ENCODE assay signal across 8 mouse cellular contexts in genomic region chr11:71737106-71737505, GRCm38 (mm10). TPM values are rescaled to one million over a fixed set of nuclear protein-coding genes. Genes with fewer than 3 reads are reported as not detected.
DNase-seq lines count a peak whose midpoint lies in the region; ATAC-seq and TF ChIP-seq lines count a peak whose summit lies in the region.
"Had no signal": no experiment of that assay in that cellular context is flagged by ENCODE, and none has a peak within 500 bp of the region (broad histone marks: within the 10 kb centered on the region; RNA-seq: fewer than 3 reads in every experiment).

No protein-coding gene starts in this region.

- intact Hi-C loops in left cerebral cortex, adult 2 months (cut with DNase I), result no loop called here
- intact Hi-C loops in left cerebral cortex, postnatal 14 days (cut with DNase I), result no loop called here

- H3K27me3 ChIP-seq in forebrain, embryonic 16.5 days (replicated peaks; ENCODE audit: control insufficient read depth, insufficient read depth, low read length), result no peaks in the 10 kb centered on the region

- 23% methylated on average over 5 of the region's 5 CpGs for WGBS in bone marrow, adult 2 months
- 31% methylated on average over 5 of the region's 5 CpGs for WGBS in forebrain, embryonic 16.5 days

- peak; percentile 48 for TF ChIP-seq CTCF in left cerebral cortex, adult 2 months (IDR thresholded peaks at IDR 0.05)
- peak; percentile 17; the same call in 1 of the 2 replicates for TF ChIP-seq CTCF in bone marrow, adult 2 months (IDR thresholded peaks at IDR 0.05; ENCODE audit: control insufficient read depth, insufficient read depth, low read length)

- no peaks in the 10 kb centered on the region for H3K4me1 ChIP-seq in bone marrow, adult 2 months (ENCODE audit: control insufficient read depth, insufficient read depth, low read length)
- peaks cover 16% of the 10 kb centered on the region for H3K4me1 ChIP-seq in forebrain, embryonic 16.5 days (replicated peaks; ENCODE audit: control insufficient read depth, insufficient read depth, low read length)
- H3K4me1 ChIP-seq: liver, embryonic 13.5 days had no signal

- DNase-seq in left cerebral cortex, adult 2 months (ENCODE audit: extremely low spot score in 1 of 2, low spot score in 2 of 2), result no peak
- DNase-seq in left cerebral cortex, postnatal 14 days (ENCODE audit: low spot score in 2 of 2), result no peak
- DNase-seq in retina, embryonic 14.5 days (ENCODE audit: low spot score), result peak; percentile 59
- DNase-seq in ovary, postnatal 10 days (ENCODE audit: low spot score), result no peak
- DNase-seq: liver, embryonic 13.5 days had no signal

- H3K4me2 ChIP-seq in forebrain, embryonic 16.5 days (ENCODE audit: low read length), result no peak overlapping the region
- H3K4me2 ChIP-seq: liver, embryonic 13.5 days had no signal

- no peak overlapping the region for H3K4me3 ChIP-seq in left cerebral cortex, adult 2 months
- H3K4me3 ChIP-seq in bone marrow, adult 2 months (replicated peaks; ENCODE audit: control insufficient read depth, low read depth, low read length), result no peak overlapping the region
- no peak overlapping the region for H3K4me3 ChIP-seq in forebrain, embryonic 16.5 days (replicated peaks; ENCODE audit: low read length)
- H3K4me3 ChIP-seq: liver, embryonic 13.5 days had no signal

- no peak for TF ChIP-seq POLR2A in bone marrow, adult 2 months (IDR thresholded peaks at IDR 0.05; ENCODE audit: borderline replicate concordance, control insufficient read depth, low read depth, low read length)

- 0 out of 2 replicates have a peak, but pooled peaks have one; percentile 31 for ATAC-seq in forebrain, embryonic 16.5 days
- no peak for ATAC-seq in erythroid progenitor cell, adult 5-6 weeks (replicated peaks; ENCODE audit: low FRiP score, poor library complexity, severe bottlenecking)

- H3K9ac ChIP-seq in forebrain, embryonic 16.5 days (replicated peaks; ENCODE audit: low read depth, low read length), result no peak overlapping the region
- H3K9ac ChIP-seq: liver, embryonic 13.5 days had no signal

- no peak overlapping the region for H3K27ac ChIP-seq in left cerebral cortex, adult 2 months
- no peak overlapping the region for H3K27ac ChIP-seq in bone marrow, adult 2 months (ENCODE audit: control insufficient read depth, insufficient read depth, low read depth, low read length, poor library complexity)
- no peak overlapping the region for H3K27ac ChIP-seq in forebrain, embryonic 16.5 days (ENCODE audit: low read length)
- H3K27ac ChIP-seq: liver, embryonic 13.5 days had no signal

- no peaks in the 10 kb centered on the region for H3K36me3 ChIP-seq in forebrain, embryonic 16.5 days (ENCODE audit: control insufficient read depth, insufficient read depth)
- H3K36me3 ChIP-seq: liver, embryonic 13.5 days had no signal

- H3K9me3 ChIP-seq in forebrain, embryonic 16.5 days (ENCODE audit: control insufficient read depth, low read length), result no peaks in the 10 kb centered on the region
- H3K9me3 ChIP-seq: liver, embryonic 13.5 days had no signal

RNA-seq across cellular contexts. Expression of gene Wscd1, which starts 12.6 kb away (rescaled TPM):
- total RNA-seq in left cerebral cortex, adult 2 months (2021), result 10 to 100 TPM; 53.9 to 60.1 TPM
- total RNA-seq in left cerebral cortex, postnatal 14 days (2021), result 10 to 100 TPM; 55.1 to 61.9 TPM
- not detected in 2 replicates for polyA plus RNA-seq in bone marrow, adult 2 months (2011; ENCODE audit: insufficient read depth, insufficient read length, low replicate concordance, missing spikeins)
- 52.7 and 59.4 TPM in 2 replicates for polyA plus RNA-seq in forebrain, embryonic 16.5 days (2015; fragmentation: Nextera tagmentation; extraction: Ambion mirVana)
- not detected in 2 replicates for total RNA-seq in erythroid progenitor cell, adult 5-6 weeks (2015; ENCODE audit: low replicate concordance)
- not detected in 2 replicates for total RNA-seq in erythroid progenitor cell, adult 5-6 weeks (2017; ENCODE audit: low replicate concordance)

Comparison
In these comparisons a context has a peak if more than half of its experiments do, and no peak if none do; other contexts are left out.
1. RNA of gene Wscd1, which starts 12.6 kb away (total RNA-seq): 55.1 to 61.9 TPM in left cerebral cortex, postnatal 14 days and 53.9 to 60.1 TPM in left cerebral cortex, adult 2 months; not detected in erythroid progenitor cell, adult 5-6 weeks; every median in the first group is over 10 times any median in the second.